Mouse (Mus musculus): Measurements from ENCODE around the gene Reln. TPM values are rescaled to one million over a fixed set of nuclear protein-coding genes. Genes with fewer than 3 reads are reported as not detected.

The Reln gene
- polyA plus RNA-seq, 1 experiment from 2014 or later = 18.7 TPM

DNA sequence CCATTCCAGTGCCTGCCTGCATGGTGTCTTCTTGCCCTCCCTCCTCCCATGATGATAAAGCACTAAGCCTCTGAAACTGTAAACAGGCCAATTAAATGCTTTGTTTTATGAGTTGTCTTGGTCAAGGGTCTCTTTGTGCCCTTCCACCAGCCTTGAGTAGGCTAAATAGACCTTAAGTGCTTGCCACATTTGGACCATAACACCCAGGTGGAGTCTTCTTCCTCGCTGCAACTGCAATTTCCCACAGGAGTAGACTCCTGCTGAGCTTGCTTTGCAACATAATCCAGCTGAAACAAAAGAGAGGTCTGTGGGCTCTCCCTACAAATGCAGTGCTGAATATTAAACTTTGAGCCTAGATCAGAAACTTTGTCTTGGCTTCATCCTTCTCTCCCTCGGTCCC is 35.5 kb downstream of the Reln start:
- Histone ChIP-seq H3K4me2 (no peak overlapping the region), H3K4me1 (replicated peaks) (no peaks in the 10 kb centered on the region), H3K9me3 (replicated peaks) (no peaks in the 10 kb centered on the region), H3K27me3 (no peaks in the 10 kb centered on the region), H3K4me3 (replicated peaks) (no peak overlapping the region), H3K9ac (no peak overlapping the region), H3K27ac (replicated peaks) (no peak overlapping the region), H3K36me3 (replicated peaks) (no peaks in the 10 kb centered on the region)
- no peak for ATAC-seq (ENCODE audit: insufficient read depth)
- WGBS (ENCODE audit: insufficient replicate concordance) = 21% methylated on average over 2 of the region's 2 CpGs

DNA sequence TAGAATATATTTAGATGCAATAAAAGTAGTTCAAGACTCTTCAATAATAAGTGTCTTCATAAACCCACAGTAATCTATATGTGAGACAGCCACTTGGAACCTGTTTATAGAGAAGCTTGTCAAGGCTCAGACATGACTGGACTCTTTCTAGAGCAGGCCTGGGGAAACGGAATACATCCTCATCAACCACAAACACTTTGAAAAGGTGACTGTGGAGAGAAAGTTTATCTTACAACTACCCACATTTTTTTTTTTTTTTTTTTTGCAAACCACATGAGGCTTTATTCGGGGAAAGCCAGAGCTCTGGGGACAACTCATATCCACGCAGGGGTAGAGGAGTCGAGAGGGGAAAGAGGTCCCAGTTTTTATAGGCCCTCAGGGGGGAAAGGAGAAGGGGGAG is 36.6 kb downstream of the Reln start:
- 32% methylated on average over 4 of the region's 4 CpGs for WGBS (ENCODE audit: insufficient replicate concordance)
- Histone ChIP-seq H3K4me3 (replicated peaks) (no peak overlapping the region), H3K4me2 (no peak overlapping the region), H3K27me3 (no peaks in the 10 kb centered on the region), H3K9ac (no peak overlapping the region), H3K27ac (replicated peaks) (no peak overlapping the region), H3K9me3 (replicated peaks) (no peaks in the 10 kb centered on the region), H3K36me3 (replicated peaks) (no peaks in the 10 kb centered on the region), H3K4me1 (replicated peaks) (no peaks in the 10 kb centered on the region)
- no peak for ATAC-seq (ENCODE audit: insufficient read depth)

DNA sequence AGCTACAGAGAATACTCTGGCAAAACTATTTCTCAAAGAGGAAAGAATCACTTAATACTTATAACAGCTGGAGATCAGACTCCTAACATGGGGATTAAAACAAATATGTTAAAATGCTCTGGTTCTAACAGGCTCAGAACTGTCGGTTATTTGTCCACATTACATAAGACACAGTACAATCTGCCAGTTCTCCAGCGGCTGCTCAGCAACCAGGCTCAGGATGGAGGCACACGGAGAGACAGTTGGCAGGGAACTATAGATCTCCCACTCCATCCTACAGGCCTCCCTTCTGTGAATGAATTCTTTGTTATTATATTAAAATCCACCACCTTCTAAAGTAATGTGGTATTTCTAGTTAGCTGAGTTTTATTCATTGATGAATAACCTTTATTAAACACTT is 37.4 kb downstream of the Reln start:
- no peak overlapping the region for H3K4me3 ChIP-seq (replicated peaks)
- 46% methylated on average over 3 of the region's 3 CpGs for WGBS (ENCODE audit: insufficient replicate concordance)
- ATAC-seq (ENCODE audit: insufficient read depth) = no peak
- H3K4me2 ChIP-seq = no peak overlapping the region
- H3K9me3 ChIP-seq (replicated peaks) = no peaks in the 10 kb centered on the region
- no peaks in the 10 kb centered on the region for H3K36me3 ChIP-seq (replicated peaks)
- H3K27ac ChIP-seq (replicated peaks) = no peak overlapping the region
- no peak overlapping the region for H3K9ac ChIP-seq
- H3K27me3 ChIP-seq = no peaks in the 10 kb centered on the region
- H3K4me1 ChIP-seq (replicated peaks) = no peaks in the 10 kb centered on the region

DNA sequence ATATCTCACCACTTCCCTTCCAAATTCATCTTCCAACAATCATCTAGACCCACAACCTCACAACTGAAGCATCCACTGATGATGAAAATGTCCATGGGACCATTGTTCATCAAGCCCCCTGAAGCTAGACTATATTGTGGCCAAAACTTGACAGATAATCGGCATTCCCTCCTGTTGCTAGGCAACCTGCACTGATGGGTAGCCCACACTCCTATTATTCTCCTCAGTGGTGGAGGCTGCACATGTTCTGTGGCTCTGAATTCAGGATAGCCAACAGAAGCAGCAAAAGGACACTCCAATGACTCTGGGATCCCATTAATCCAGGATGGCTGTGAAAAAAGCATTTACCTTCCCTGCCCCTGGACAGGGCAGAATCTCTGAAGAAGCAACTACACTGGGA is 40.8 kb downstream of the Reln start:
- no peak for ATAC-seq (ENCODE audit: insufficient read depth)
- WGBS (ENCODE audit: insufficient replicate concordance) = 35% methylated on average over 1 of the region's 1 CpGs
- Histone ChIP-seq H3K4me3 (replicated peaks) (no peak overlapping the region), H3K36me3 (replicated peaks) (no peaks in the 10 kb centered on the region), H3K27me3 (no peaks in the 10 kb centered on the region), H3K4me1 (replicated peaks) (no peaks in the 10 kb centered on the region), H3K9ac (no peak overlapping the region), H3K9me3 (replicated peaks) (no peaks in the 10 kb centered on the region), H3K4me2 (no peak overlapping the region), H3K27ac (replicated peaks) (no peak overlapping the region)

DNA sequence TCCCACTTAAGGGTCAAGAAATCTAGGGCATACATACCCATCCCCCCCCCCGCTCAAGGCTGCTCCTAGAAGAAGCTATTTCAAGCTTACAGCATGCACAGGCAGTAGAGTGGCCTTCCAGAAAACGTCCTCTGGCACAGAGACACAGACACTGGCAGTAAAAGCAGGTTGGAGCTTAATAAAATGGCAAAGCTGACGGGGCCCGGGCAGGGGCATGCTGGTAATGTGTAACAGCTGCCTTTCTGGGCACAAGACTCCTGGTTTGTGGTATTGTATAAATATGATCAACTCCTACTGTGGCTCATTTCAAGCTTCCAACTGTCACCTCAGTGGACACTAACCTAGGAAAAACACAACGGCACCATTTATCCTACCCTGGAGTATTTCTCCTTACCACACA is 42.2 kb downstream of the Reln start:
- Histone ChIP-seq H3K27ac (replicated peaks) (no peak overlapping the region), H3K9me3 (replicated peaks) (no peaks in the 10 kb centered on the region), H3K27me3 (no peaks in the 10 kb centered on the region), H3K4me2 (no peak overlapping the region), H3K4me3 (replicated peaks) (no peak overlapping the region), H3K9ac (no peak overlapping the region), H3K4me1 (replicated peaks) (no peaks in the 10 kb centered on the region), H3K36me3 (replicated peaks) (no peaks in the 10 kb centered on the region)
- WGBS (ENCODE audit: insufficient replicate concordance) = 61% methylated on average over 5 of the region's 5 CpGs
- no peak for ATAC-seq (ENCODE audit: insufficient read depth)

DNA sequence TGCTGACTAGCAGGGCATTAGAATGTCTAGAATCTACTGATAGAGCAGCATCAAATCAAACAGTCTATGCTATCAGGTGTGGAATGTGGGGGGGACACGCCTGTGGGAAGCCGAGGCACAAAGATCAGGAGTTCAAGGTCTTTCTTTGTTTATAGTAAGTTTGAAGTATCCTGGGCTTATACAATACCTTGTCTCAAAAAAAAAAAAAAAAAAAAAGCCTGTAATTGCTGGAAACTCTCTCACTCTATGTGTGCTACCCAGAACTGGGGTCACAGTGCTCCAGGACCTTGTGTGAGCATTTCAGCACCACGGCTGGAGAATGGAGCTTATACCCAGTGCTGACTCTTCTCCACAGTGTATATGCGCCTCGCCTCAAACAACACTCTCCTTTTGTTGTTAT is 43.7 kb downstream of the Reln start:
- Histone ChIP-seq H3K4me3 (replicated peaks) (no peak overlapping the region), H3K27ac (replicated peaks) (no peak overlapping the region), H3K36me3 (replicated peaks) (no peaks in the 10 kb centered on the region), H3K4me1 (replicated peaks) (no peaks in the 10 kb centered on the region), H3K9me3 (replicated peaks) (no peaks in the 10 kb centered on the region), H3K27me3 (no peaks in the 10 kb centered on the region), H3K9ac (no peak overlapping the region), H3K4me2 (no peak overlapping the region)
- 62% methylated on average over 5 of the region's 5 CpGs for WGBS (ENCODE audit: insufficient replicate concordance)
- no peak for ATAC-seq (ENCODE audit: insufficient read depth)

DNA sequence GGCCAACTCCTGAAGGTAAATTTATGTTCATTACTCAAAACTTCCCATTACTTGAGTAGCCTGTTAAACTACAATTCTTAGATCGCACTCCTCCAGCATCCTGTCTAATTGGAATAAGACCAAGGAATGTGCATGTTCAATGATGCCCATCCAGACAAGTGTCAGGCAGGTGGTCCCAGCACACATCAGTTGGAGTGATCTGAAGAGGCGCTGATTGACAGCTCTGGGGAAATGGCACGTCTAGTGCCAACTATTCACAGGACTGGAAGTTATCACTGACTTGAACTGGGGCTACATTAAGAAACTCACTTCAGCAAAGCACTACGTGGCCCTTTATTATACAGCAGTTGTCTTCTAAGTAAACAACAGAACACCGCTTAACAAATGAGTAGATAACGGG is 44.5 kb downstream of the Reln start:
- H3K4me2 ChIP-seq = no peak overlapping the region
- 68% methylated on average over 6 of the region's 6 CpGs for WGBS (ENCODE audit: insufficient replicate concordance)
- no peaks in the 10 kb centered on the region for H3K9me3 ChIP-seq (replicated peaks)
- H3K36me3 ChIP-seq (replicated peaks) = no peaks in the 10 kb centered on the region
- H3K27ac ChIP-seq (replicated peaks) = no peak overlapping the region
- no peak for ATAC-seq (ENCODE audit: insufficient read depth)
- no peaks in the 10 kb centered on the region for H3K4me1 ChIP-seq (replicated peaks)
- no peak overlapping the region for H3K4me3 ChIP-seq (replicated peaks)
- no peak overlapping the region for H3K9ac ChIP-seq
- no peaks in the 10 kb centered on the region for H3K27me3 ChIP-seq

DNA sequence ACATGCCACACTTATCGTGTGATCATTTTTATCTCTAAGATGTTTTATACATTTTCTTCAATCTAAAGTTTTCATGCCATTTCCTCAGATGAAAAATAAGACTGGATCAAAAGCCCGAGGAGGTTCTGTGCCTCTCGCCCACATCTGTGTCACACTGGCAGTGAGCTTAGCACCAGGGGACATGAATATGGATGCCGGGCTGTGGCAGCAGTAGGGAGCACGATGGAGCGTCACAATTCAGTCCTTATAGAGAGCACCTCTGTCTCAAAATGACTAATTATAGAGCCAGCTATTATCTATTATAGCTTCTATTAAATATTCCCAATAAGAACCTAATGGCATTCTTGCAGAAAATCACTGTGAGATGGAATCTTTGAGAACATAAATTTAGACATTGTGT is 49.3 kb downstream of the Reln start:
- H3K27ac ChIP-seq (replicated peaks) = no peak overlapping the region
- H3K27me3 ChIP-seq = no peaks in the 10 kb centered on the region
- ATAC-seq (ENCODE audit: insufficient read depth) = no peak
- no peaks in the 10 kb centered on the region for H3K9me3 ChIP-seq (replicated peaks)
- H3K4me2 ChIP-seq = no peak overlapping the region
- H3K36me3 ChIP-seq (replicated peaks) = no peaks in the 10 kb centered on the region
- H3K9ac ChIP-seq = no peak overlapping the region
- no peak overlapping the region for H3K4me3 ChIP-seq (replicated peaks)
- 68% methylated on average over 6 of the region's 6 CpGs for WGBS (ENCODE audit: insufficient replicate concordance)
- H3K4me1 ChIP-seq (replicated peaks) = no peaks in the 10 kb centered on the region

DNA sequence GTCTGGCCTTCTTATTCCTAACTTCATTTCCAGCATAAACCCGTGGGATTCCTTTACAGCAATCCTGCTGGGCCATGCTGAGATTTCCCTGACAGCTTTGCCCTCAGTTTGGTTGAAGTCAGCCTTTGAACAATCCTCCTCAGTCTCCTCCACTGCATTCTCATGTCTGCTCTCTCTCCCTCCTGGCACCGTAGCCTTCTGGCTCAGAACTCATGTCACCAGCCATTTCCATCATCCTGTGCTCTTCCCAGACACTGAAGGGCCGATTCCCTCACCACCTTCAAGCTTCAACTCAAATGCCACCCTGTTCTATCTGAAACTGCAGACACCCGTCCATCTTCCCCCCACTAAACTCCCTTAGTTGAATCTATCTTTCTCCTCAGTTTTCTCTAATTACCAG is 53.1 kb downstream of the Reln start:
- 36% methylated on average over 4 of the region's 4 CpGs for WGBS (ENCODE audit: insufficient replicate concordance)
- Histone ChIP-seq H3K4me3 (replicated peaks) (no peak overlapping the region), H3K4me1 (replicated peaks) (no peaks in the 10 kb centered on the region), H3K9ac (no peak overlapping the region), H3K4me2 (no peak overlapping the region), H3K27ac (replicated peaks) (no peak overlapping the region), H3K9me3 (replicated peaks) (no peaks in the 10 kb centered on the region), H3K27me3 (no peaks in the 10 kb centered on the region), H3K36me3 (replicated peaks) (no peaks in the 10 kb centered on the region)
- ATAC-seq (ENCODE audit: insufficient read depth) = no peak

DNA sequence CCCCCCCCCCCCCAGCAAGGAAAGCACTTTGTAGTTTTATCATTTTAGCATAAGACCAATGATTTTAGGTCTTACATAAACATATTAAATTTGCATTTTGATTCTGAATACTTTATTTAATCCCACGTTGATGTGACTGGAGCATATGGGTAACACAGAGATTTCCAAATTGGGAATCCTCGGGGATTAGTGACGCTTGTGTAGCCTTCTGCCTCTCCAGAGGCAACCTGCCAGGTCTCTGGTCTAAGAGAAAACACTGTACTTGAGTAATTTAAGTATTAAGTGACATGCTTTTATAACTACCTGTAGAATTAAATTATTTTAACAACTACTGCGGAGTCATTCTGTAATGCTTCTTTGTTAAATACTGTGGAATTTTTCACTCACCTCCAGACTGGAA is 59.1 kb downstream of the Reln start:
- 65% methylated on average over 4 of the region's 4 CpGs for WGBS (ENCODE audit: insufficient replicate concordance)
- H3K27ac ChIP-seq (replicated peaks) = no peak overlapping the region
- no peaks in the 10 kb centered on the region for H3K4me1 ChIP-seq (replicated peaks)
- no peak overlapping the region for H3K9ac ChIP-seq
- H3K36me3 ChIP-seq (replicated peaks) = no peaks in the 10 kb centered on the region
- H3K4me2 ChIP-seq = no peak overlapping the region
- no peaks in the 10 kb centered on the region for H3K9me3 ChIP-seq (replicated peaks)
- no peak for ATAC-seq (ENCODE audit: insufficient read depth)
- H3K4me3 ChIP-seq (replicated peaks) = no peak overlapping the region
- H3K27me3 ChIP-seq = no peaks in the 10 kb centered on the region

DNA sequence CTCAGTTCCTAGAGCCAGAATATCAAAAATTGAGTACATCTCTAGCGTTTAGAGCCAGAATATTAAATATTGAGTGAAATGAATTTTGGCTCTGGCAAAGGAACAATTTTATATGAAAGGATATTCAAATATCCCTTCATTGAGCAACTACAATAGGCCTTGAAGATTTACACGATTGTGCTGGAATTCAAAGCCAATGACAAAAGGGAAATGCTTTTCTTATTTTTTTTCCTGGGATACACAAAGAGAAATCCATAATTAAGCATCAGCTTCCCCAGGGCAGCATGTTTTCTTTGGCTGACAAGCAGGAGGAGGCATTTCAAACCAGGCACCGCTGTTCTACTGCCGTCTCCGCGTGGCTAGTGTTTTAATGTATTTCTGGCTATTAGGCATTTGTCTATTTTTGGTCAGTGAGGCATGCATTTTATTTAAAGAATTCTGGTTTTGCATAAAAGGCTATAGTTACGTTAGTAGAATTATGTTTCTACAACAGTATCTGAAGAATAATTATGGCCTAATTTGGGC is 62.3 kb downstream of the Reln start:
- Histone ChIP-seq H3K4me1 (replicated peaks) (no peaks in the 10 kb centered on the region), H3K9ac (no peak overlapping the region), H3K4me3 (replicated peaks) (no peak overlapping the region), H3K27me3 (no peaks in the 10 kb centered on the region), H3K9me3 (replicated peaks) (no peaks in the 10 kb centered on the region), H3K36me3 (replicated peaks) (no peaks in the 10 kb centered on the region), H3K4me2 (no peak overlapping the region), H3K27ac (replicated peaks) (no peak overlapping the region)
- WGBS (ENCODE audit: insufficient replicate concordance) = 72% methylated on average over 7 of the region's 7 CpGs
- no peak for ATAC-seq (ENCODE audit: insufficient read depth)

DNA sequence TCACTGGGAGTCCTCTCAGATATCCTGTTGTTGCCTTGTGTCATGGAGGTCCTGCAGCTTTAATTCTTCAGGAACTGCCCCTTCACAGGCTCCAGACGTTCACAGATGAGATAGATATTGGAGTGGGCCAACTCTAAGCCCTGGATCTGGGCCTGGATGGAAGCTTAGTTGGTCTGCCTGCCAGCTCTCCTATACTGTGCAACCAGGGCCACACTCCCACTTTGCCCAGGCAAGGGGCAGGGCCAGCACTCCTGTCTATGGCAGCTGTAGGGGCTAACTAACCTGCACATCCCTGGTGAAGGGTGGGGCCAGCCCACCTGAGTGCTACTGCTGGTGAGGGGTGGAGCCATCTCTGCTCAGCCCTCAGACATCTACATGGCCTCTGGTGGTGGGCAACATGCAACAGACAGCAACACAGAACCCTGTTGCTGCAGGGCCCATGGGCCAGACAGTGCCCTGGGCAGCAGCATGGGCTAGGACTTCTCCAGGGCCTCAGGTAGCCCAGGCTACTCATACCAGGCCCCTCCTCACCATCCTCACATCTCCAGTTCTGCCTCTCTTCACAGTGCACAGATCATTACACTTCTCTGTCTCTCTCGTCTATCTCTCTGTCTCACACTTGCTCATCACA is 63.9 kb downstream of the Reln start:
- H3K27ac ChIP-seq (replicated peaks) = no peak overlapping the region
- no peak overlapping the region for H3K4me3 ChIP-seq (replicated peaks)
- no peaks in the 10 kb centered on the region for H3K27me3 ChIP-seq
- H3K4me1 ChIP-seq (replicated peaks) = no peaks in the 10 kb centered on the region
- no peak overlapping the region for H3K9ac ChIP-seq
- H3K36me3 ChIP-seq (replicated peaks) = no peaks in the 10 kb centered on the region
- ATAC-seq (ENCODE audit: insufficient read depth) = 0 out of 2 replicates have a peak, but pooled peaks have one; percentile 18
- H3K4me2 ChIP-seq = no peak overlapping the region
- WGBS (ENCODE audit: insufficient replicate concordance) = 29% methylated on average over 2 of the region's 2 CpGs
- no peaks in the 10 kb centered on the region for H3K9me3 ChIP-seq (replicated peaks)
